Mouse (Mus musculus): Measurements from ENCODE around the gene Mycl. TPM values are rescaled to one million over a fixed set of nuclear protein-coding genes. Genes with fewer than 3 reads are reported as not detected.
"Not testable (repeated sequence)": the region's sequence is repeated elsewhere in the genome, so short reads cannot be mapped to it uniquely, and the experiment has no call there.

Mycl gene
- polyA plus RNA-seq, 1 experiment from 2014 or later, result 125 TPM

DNA sequence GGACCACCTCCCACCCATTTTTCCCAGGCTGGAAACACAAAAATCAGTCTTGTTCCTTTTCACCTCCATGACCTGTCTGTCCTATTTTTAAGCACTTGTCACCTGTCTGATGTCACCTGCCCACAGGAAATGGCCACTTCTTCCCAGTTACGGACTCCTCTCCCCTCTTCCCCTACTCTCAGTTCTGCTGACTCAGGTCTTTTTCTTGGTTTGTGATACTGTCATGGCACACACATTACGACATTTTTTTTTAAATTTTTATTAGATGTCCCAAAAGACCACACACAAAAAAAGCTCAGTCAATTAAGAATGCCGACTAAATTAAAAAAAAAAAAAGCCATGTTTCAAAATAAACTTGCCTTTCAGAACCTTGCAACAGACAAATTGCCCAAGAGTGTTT is 12.9 kb upstream of the Mycl start:
- Histone ChIP-seq H3K36me3 (no peaks in the 10 kb centered on the region), H3K27ac (no peak overlapping the region), H3K4me1 (peaks cover 8% of the 10 kb centered on the region; the same call in 1 of the 2 replicates), H3K4me2 (replicated peaks) (no peak overlapping the region), H3K27me3 (replicated peaks) (peaks cover 22% of the 10 kb centered on the region), H3K9ac (no peak overlapping the region), H3K9me3 (no peaks in the 10 kb centered on the region), H3K4me3 (no peak overlapping the region)
- no peak for ATAC-seq (ENCODE audit: low FRiP score, low read depth)
- 79% methylated on average over 3 of the region's 3 CpGs for WGBS

DNA sequence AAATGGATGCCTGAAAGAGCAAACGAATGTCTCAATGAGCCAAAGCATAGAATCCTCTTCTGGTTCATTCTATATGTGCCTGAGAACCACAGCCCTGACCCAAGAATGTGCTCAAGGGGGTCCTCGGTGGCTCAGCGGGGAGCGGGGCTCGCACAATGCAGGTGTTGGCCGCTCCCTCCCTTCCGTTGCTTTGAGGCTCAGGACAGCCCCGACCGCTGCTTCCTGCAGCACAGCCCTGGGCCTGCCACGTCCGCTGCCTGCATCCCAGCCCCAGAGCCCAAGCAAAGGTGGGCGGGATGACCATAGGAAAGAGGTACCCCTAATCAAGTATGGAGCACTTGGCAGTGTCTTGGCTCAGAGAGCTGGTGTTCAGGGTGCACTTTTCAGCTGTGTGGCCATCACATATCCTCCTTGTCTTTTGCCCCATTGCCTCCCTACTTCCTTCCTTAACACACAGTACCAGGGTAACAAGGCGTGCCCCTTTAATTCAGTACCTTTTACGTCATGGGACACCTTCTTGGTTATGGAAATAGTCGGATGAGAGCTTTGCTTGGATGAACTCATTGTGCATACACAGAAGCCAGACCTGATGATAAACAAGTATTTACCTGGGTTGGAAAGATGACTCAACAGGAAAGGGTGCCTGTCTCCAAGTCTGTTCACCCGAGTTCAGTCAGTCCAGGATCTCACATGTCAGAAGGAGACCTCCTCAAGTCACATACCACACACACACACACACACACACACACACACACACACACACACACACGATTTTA is 11.8 kb upstream of the Mycl start:
- 26% methylated on average over 17 of the region's 17 CpGs for WGBS

DNA sequence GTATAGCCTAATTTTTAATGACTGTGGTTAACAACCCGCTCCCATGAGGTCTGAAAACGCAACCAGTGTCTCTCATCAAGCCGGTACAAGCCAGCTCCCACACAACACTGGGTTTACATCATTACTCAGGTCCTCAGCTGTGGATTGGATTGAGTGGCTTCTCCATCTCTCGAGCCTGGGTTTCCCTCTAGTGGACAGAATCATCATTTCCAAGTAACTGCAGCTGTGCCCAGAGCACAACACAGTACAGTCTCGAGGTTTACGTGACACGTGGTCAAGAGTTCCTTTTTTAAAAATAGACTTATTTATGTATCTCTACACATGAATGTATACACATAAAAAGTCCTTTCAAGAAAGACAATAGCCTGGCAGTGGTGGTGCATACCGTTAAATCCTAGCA is 10.3 kb upstream of the Mycl start:
- H3K27me3 ChIP-seq (replicated peaks), result peaks cover 22% of the 10 kb centered on the region
- H3K4me2 ChIP-seq (replicated peaks), result no peak overlapping the region
- H3K27ac ChIP-seq, result no peak overlapping the region
- H3K36me3 ChIP-seq, result no peaks in the 10 kb centered on the region
- no peak overlapping the region for H3K9ac ChIP-seq
- no peak overlapping the region for H3K4me3 ChIP-seq
- H3K4me1 ChIP-seq, result peaks cover 8% of the 10 kb centered on the region; the same call in 1 of the 2 replicates
- no peaks in the 10 kb centered on the region for H3K9me3 ChIP-seq
- peak; percentile 90 for ATAC-seq (ENCODE audit: low FRiP score, low read depth)
- WGBS, result 45% methylated on average over 8 of the region's 8 CpGs

More for the DNA sequence above, 11.8 kb upstream of the Mycl start:
- no peaks in the 10 kb centered on the region for H3K36me3 ChIP-seq
- H3K9me3 ChIP-seq, result no peaks in the 10 kb centered on the region
- no peak overlapping the region for H3K4me3 ChIP-seq
- peak overlapping the region; percentile 44 for H3K4me2 ChIP-seq (replicated peaks)
- 0 out of 2 replicates have a peak overlapping the region, but pooled peaks have one; percentile 21 for H3K9ac ChIP-seq
- H3K4me1 ChIP-seq, result peaks cover 8% of the 10 kb centered on the region; the same call in 1 of the 2 replicates
- H3K27me3 ChIP-seq (replicated peaks), result peaks cover 22% of the 10 kb centered on the region
- H3K27ac ChIP-seq, result no peak overlapping the region
- ATAC-seq (ENCODE audit: low FRiP score, low read depth), result no peak

DNA sequence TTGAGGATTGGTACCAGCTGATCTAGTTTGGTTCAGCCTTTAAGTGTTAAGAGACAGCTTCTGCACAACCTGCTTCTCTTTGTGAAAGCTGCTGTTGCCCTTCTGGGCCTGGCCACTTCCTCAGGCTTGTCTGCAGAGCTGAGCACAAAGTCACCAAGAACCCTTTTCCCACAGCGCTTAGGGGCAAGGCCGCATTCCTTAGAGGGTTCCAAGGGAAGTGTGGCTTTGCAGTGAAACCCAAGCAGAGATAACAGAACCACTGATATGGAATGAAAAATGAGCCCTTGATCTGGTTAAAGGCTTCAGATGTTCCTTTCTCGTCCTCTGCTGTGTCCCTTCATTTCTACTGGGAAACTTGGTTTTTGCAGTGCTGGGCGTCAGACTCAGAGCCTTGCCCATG is 8.0 kb upstream of the Mycl start:
- Histone ChIP-seq H3K9ac (no peak overlapping the region), H3K27ac (no peak overlapping the region), H3K4me2 (replicated peaks) (no peak overlapping the region), H3K4me1 (peaks cover 8% of the 10 kb centered on the region; the same call in 1 of the 2 replicates), H3K9me3 (0 out of 2 replicates have a peak, but pooled peaks cover 5% of the 10 kb centered on the region), H3K36me3 (no peaks in the 10 kb centered on the region), H3K27me3 (replicated peaks) (peaks cover 14% of the 10 kb centered on the region), H3K4me3 (no peak overlapping the region)
- ATAC-seq (ENCODE audit: low FRiP score, low read depth), result no peak
- 87% methylated on average over 4 of the region's 4 CpGs for WGBS

DNA sequence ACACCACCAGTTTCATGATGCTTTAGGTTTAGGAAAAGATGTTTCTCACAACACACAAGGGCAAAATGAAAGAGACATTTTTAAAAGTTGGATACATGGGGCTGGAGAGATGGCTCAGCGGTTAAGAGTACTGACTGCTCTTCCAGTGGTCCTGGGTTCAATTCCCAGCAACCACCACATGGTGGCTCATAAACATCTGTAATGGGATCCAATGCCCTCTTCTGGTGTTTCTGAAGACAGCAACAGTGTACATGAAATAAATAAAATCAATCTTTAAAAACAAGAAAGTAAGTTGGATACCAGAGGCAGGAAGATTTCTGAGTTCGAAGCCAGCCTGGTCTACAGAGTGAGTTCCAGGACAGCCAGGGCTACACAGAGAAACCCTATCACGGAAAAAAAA is 7.4 kb upstream of the Mycl start:
- WGBS, result 52% methylated on average over 3 of the region's 3 CpGs

DNA sequence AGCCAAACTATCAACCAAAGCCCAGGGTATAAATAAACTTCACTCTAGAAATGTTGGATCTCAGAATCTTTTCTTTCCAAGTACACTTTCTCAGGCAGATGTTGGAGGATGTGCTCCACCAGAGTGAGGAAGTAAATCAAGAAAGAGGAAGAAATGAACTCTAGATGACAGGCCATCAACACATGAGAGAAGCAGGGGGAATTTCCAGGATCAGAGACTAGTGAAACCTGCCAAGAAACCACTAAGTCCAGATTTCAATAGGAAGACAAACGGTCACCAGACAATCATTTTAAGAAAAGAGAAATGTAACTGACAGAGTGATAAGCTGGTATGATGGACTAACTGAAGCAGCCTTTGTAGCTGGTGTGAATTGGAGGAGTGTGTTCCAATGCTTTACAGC is 4.3 kb upstream of the Mycl start:
- 90% methylated on average over 1 of the region's 1 CpGs for WGBS
- Histone ChIP-seq H3K4me1 (peaks cover 8% of the 10 kb centered on the region; the same call in 1 of the 2 replicates), H3K27me3 (replicated peaks) (no peaks in the 10 kb centered on the region)

More for the DNA sequence above, 7.4 kb upstream of the Mycl start:
- H3K9me3 ChIP-seq; H3K36me3 ChIP-seq; H3K4me2 ChIP-seq (replicated peaks); ATAC-seq (ENCODE audit: low FRiP score, low read depth); H3K4me1 ChIP-seq; H3K27ac ChIP-seq; H3K4me3 ChIP-seq; H3K9ac ChIP-seq: not testable (repeated sequence)
- peaks cover 13% of the 10 kb centered on the region for H3K27me3 ChIP-seq (replicated peaks)

DNA sequence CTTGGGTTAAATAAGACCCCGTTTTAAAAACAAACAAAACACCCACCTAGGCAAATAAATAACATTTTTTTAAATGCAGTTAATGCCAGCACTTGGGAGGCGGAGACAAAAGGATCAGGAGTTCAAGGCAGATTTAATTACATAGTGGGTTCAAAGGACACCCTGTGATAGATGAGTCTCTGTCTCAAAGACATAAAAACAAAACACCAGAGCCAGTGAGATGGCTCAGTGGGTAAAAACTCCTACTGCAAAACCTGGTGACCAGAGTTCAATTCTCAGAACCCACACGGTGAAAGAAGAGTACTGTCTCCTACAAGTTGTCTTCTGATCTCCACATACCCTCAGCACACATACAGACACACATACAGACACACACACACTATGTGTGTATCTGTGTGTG is 3.2 kb upstream of the Mycl start:
- Histone ChIP-seq H3K9ac (no peak overlapping the region), H3K4me1 (peaks cover 8% of the 10 kb centered on the region; the same call in 1 of the 2 replicates), H3K9me3 (0 out of 2 replicates have a peak, but pooled peaks cover 5% of the 10 kb centered on the region), H3K27ac (no peak overlapping the region), H3K27me3 (replicated peaks) (no peaks in the 10 kb centered on the region), H3K36me3 (no peaks in the 10 kb centered on the region), H3K4me2 (replicated peaks) (no peak overlapping the region), H3K4me3 (no peak overlapping the region)
- ATAC-seq (ENCODE audit: low FRiP score, low read depth), result no peak
- 59% methylated on average over 3 of the region's 3 CpGs for WGBS

More for the DNA sequence above, 4.3 kb upstream of the Mycl start:
- Histone ChIP-seq H3K27ac (no peak overlapping the region), H3K9me3 (0 out of 2 replicates have a peak, but pooled peaks cover 5% of the 10 kb centered on the region), H3K9ac (no peak overlapping the region), H3K4me2 (replicated peaks) (no peak overlapping the region), H3K36me3 (no peaks in the 10 kb centered on the region), H3K4me3 (no peak overlapping the region)
- no peak for ATAC-seq (ENCODE audit: low FRiP score, low read depth)

DNA sequence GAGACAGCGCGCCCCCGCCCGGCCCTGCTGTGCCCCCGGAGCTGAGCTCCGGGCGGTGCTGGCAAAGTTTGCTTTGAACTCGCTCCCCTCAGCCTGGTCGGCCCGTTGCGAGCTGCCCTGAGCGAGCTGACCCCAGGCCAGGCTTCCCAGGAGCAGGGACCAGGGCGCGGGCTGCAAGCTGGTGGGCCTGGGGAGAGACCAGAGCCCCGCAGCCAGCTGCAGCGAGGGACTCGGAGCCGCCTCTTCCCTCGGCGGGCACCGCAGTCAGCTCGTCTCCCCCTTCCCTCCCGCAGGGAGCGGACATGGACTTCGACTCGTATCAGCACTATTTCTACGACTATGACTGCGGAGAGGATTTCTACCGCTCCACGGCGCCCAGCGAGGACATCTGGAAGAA is 767 bp downstream of the Mycl start:
- WGBS, result under 1% methylated on average over 32 of the region's 32 CpGs
- Histone ChIP-seq H3K36me3 (peaks cover 11% of the 10 kb centered on the region), H3K4me3 (peak overlapping the region; percentile 88), H3K9ac (peak overlapping the region; percentile 93), H3K4me1 (peaks cover 24% of the 10 kb centered on the region), H3K4me2 (replicated peaks) (peak overlapping the region; percentile 80), H3K27ac (peak overlapping the region; percentile 82), H3K9me3 (no peaks in the 10 kb centered on the region), H3K27me3 (replicated peaks) (no peaks in the 10 kb centered on the region)
- peak; percentile 14; the same call in 1 of the 2 replicates for ATAC-seq (ENCODE audit: low FRiP score, low read depth)

DNA sequence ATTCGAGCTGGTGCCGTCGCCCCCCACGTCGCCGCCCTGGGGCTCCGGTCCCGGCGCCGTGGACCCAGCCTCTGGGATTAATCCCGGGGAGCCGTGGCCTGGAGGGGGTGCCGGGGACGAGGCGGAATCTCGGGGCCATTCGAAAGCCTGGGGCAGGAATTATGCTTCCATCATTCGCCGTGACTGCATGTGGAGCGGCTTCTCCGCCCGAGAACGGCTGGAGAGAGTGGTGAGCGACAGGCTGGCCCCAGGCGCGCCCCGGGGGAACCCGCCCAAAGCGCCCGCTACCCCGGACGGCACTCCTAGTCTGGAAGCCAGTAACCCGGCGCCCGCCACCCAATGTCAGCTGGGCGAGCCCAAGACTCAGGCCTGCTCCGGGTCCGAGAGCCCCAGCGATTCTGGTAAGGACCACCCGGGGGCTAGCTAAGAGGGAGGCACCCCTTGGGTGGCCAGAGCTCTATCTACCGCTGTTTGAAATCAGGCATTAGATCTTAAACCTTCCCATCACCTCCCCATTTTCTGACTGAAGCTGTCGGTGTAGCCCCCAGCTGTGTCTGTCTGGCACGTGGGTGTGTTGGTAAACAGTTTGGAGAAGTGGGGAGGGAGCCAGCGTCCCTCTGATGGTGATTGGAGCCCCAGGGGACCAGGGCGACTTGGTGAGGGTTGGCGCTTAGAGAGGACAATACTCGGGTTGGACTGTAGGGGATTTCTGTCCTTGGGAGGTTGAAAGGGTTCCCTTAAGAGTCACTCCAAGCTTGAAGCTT is 1.3 kb downstream of the Mycl start:
- Histone ChIP-seq H3K27me3 (replicated peaks) (no peaks in the 10 kb centered on the region), H3K9me3 (no peaks in the 10 kb centered on the region), H3K27ac (peak overlapping the region; percentile 82; the same call in 1 of the 2 replicates), H3K36me3 (peaks cover 17% of the 10 kb centered on the region), H3K4me2 (replicated peaks) (peak overlapping the region; percentile 80), H3K4me1 (peaks cover 30% of the 10 kb centered on the region), H3K4me3 (peak overlapping the region; percentile 88), H3K9ac (peak overlapping the region; percentile 93)
- WGBS, result under 1% methylated on average over 47 of the region's 47 CpGs
- ATAC-seq (ENCODE audit: low FRiP score, low read depth), result peak; percentile 1; the same call in 1 of the 2 replicates

DNA sequence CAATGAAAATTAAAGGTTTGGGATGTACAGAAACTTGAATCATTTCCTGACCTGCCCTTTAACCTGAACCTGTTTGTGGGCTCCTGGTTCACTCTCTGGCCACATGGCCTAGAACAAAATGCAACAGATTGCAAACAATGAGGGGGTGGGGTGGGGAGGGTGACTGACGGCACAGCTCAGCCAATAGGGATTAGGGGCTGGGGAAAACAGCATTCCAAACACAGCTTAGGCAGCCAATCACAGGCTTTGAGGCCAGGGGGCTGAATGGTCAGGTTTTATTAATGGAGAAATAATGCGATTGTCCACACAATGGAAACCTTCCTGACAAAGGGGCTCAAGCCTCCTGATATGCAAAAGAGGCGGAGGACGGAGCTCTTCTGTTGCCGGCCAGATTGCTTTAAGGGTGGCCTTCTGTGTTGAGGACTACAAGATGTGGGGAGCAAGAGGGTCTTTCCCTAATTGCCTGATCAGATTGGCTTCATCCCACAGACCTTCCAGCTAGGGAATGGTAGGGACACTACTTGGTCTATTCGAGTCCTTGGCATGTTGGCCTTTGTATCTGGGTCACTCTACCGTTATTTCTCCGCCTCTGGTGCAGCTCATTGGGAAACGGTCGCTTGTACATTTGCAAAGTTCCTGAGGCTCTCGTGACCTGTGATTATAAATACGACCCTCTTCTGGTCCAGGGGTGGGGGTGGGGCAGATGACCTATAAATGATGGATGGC is 3.2 kb downstream of the Mycl start:
- Histone ChIP-seq H3K9me3 (no peaks in the 10 kb centered on the region), H3K4me2 (replicated peaks) (peak overlapping the region; percentile 80), H3K9ac (peak overlapping the region; percentile 52), H3K36me3 (peaks cover 32% of the 10 kb centered on the region), H3K27me3 (replicated peaks) (no peaks in the 10 kb centered on the region), H3K4me3 (peak overlapping the region; percentile 88), H3K4me1 (peaks cover 32% of the 10 kb centered on the region), H3K27ac (peak overlapping the region; percentile 86)
- ATAC-seq (ENCODE audit: low FRiP score, low read depth), result peak; percentile 76
- 3% methylated on average over 12 of the region's 12 CpGs for WGBS

DNA sequence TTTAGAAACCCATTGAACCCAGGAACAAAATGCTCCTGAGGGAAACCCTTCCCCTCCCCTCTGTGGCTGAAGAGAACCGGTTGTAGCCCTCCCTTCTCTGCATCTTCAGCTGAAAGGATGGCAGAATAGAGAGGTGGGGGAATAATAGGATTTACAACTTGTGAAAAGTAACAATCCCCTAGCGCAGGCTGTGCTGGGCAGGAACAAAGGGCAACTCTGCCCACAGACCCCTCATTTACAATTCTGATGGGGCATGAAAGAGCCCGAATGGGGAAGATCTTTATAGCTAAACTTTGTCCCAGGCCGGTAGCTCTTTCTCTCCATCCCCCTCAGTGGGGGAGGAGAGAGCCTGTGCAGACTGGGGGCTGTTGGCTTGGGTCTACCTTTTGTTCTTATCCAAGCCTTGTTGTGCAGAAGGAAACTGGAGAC is 3.8 kb downstream of the Mycl start:
- 2% methylated on average over 4 of the region's 4 CpGs for WGBS
- no peaks in the 10 kb centered on the region for H3K27me3 ChIP-seq (replicated peaks)
- peaks cover 32% of the 10 kb centered on the region for H3K36me3 ChIP-seq
- peak overlapping the region; percentile 86 for H3K27ac ChIP-seq
- ATAC-seq (ENCODE audit: low FRiP score, low read depth), result peak; percentile 61
- no peaks in the 10 kb centered on the region for H3K9me3 ChIP-seq
- peak overlapping the region; percentile 80 for H3K4me2 ChIP-seq (replicated peaks)
- peak overlapping the region; percentile 88 for H3K4me3 ChIP-seq
- peak overlapping the region; percentile 52 for H3K9ac ChIP-seq
- H3K4me1 ChIP-seq, result peaks cover 32% of the 10 kb centered on the region
